Mouse (Mus musculus) neural tube, embryonic 13.5 days (tissue): ENCODE results near the gene Gfm2. TPM values are rescaled to one million over a fixed set of nuclear protein-coding genes. Genes with fewer than 3 reads are reported as not detected.
A peak's percentile ranks its signal among the peaks of the same experiment; 100 is the strongest.
"Not testable (repeated sequence)": the region's sequence is repeated elsewhere in the genome, so short reads cannot be mapped to it uniquely, and the experiment has no call there.

ENCODE experiments used
- ATAC-seq: fragments of 200-750 bp; cut with Nextera tagmentation; 2 replicates; pipeline ENCODE4 v1.8.0; 2017; ENCODE audit warnings: low read depth, mild to moderate bottlenecking, moderate TSS enrichment, moderate library complexity
- H3K27ac ChIP-seq: fragments of 300-500 bp; sonication (generic); replicated peaks from 2 replicates; pipeline ENCODE4 v1.5.1; 2015; ENCODE audit warnings: moderate library complexity, mild to moderate bottlenecking, inconsistent platforms
- H3K27me3 ChIP-seq: fragments of 300-500 bp; sonication (generic); 2 replicates; pipeline ENCODE4 v1.6.1; 2015; ENCODE audit warnings: mild to moderate bottlenecking, inconsistent platforms
- H3K36me3 ChIP-seq: fragments of 300-500 bp; sonication (generic); 2 replicates; pipeline ENCODE4 v1.6.1; 2015; ENCODE audit warnings: mild to moderate bottlenecking, inconsistent platforms
- H3K4me1 ChIP-seq: fragments of 300-500 bp; sonication (generic); replicated peaks from 2 replicates; pipeline ENCODE4 v1.6.1; 2015; ENCODE audit warnings: inconsistent platforms
- H3K4me2 ChIP-seq: fragments of 300-500 bp; sonication (generic); 2 replicates; pipeline ENCODE4 v1.6.1; 2015; ENCODE audit warnings: inconsistent platforms, mild to moderate bottlenecking, moderate library complexity
- H3K4me3 ChIP-seq: fragments of 300-500 bp; sonication (generic); 2 replicates; pipeline ENCODE4 v1.5.1; 2015; ENCODE audit warnings: mild to moderate bottlenecking, inconsistent platforms
- H3K9ac ChIP-seq: fragments of 300-500 bp; sonication (generic); 2 replicates; pipeline ENCODE4 v1.6.1; 2015; ENCODE audit warnings: moderate library complexity, mild to moderate bottlenecking, inconsistent platforms
- H3K9me3 ChIP-seq: fragments of 300-500 bp; sonication (generic); 2 replicates; pipeline ENCODE4 v1.6.1; 2016; ENCODE audit warnings: inconsistent platforms
- WGBS: fragments of 180-500 bp; shearing (Covaris S2); methylation state at CpG from one replicate; pipeline ENCODE4 v1.1.7; 2015; 5-methylcytosine and 5-hydroxymethylcytosine counted together
- polyA plus RNA-seq: library from polyadenylated mRNA; unstranded; fragments of >200 nt; fragmentation: Nextera tagmentation; extraction: Ambion mirVana; gene quantifications from 2 replicates; pipeline ENCODE4 v1.2.1, GENCODE M21; 2015

Gfm2 gene
- 32.7 and 33.3 TPM in 2 replicates for polyA plus RNA-seq

DNA sequence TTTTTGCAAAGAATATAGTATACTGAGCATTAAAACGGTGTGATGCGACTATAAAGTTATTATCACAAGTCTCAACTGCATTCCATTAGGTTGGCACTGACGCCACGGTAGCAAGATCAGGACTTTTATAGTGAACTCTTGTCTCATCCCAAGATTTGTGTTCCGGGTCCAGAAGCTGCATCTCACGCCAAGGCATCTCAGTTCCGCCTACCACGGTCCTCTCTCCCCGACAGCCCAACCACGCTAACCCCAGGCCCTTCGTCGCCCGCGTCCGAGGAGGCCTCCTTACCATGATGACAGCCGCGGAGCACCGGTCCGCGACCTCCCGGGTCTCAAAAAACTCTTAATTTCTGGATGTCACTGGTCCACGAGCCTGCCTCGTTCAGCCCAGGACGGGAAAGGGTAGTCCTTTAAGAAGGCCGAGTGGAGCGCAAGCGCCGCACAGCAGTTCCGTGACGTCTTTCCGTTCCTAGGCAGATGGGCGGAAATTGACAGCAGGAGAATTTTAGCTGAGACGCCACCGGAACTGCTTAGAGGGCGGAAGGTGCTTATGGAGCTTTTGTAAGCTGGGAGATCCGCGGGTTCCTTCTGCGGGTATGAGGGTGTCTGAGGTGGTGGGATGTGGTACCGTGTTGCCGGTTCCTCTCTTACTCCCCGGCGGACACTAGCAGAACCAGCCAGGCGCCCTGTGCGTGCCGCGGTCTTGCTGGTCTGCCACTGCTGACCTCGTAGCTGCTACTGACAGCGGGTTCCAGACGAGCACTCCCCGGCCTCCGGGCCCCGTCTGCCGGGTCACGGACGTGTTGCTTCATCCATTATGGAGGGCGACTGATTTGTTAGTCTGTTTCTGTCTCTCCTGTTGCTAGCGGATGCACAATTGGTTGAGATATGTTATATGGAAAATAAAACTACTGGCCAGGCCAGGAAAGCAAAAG lies at the start of gene Gfm2, which contains the start of gene Nsa2:
Gene Gfm2, plus strand, starts transcription at position 472 of the 935 bp plus-strand sequence.
Gene Nsa2, minus strand, starts transcription at position 472 of the 935 bp plus-strand sequence.
- Histone ChIP-seq H3K4me1 (peaks cover 18% of the 10 kb centered on the region), H3K27me3 (no peaks in the 10 kb centered on the region), H3K9me3 (no peaks in the 10 kb centered on the region), H3K4me3 (peak within 1 kb of the TSS; percentile 92), H3K4me2 (peak within 1 kb of the TSS; percentile 80), H3K36me3 (peaks cover 28% of the 10 kb centered on the region), H3K9ac (peak within 1 kb of the TSS; percentile 93), H3K27ac (peak within 1 kb of the TSS; percentile 93)
- ATAC-seq: peak; percentile 98
- WGBS: under 1% methylated on average over 57 of the region's 57 CpGs

DNA sequence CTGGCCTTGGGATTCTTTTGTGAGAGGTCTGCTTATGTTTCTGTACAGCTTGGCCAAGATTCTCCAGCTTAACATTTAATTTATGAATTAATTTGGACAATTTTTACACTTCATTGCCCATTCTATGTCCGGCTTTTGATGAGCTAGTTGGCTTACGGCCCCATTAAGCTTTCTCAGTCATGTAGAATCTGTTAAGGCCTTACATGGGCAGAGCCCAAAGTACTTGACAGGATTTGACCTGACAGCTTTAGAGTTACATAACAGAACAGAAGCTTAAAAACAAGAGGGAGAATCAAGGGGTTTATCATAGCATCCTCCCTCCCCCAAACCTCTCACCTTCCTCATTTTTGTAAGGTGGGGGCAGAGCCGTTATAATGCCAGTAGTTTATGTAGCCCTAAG lies 49.6 kb upstream of the Gfm2 start:
- ATAC-seq: no peak
- WGBS: 81% methylated on average over 3 of the region's 3 CpGs

DNA sequence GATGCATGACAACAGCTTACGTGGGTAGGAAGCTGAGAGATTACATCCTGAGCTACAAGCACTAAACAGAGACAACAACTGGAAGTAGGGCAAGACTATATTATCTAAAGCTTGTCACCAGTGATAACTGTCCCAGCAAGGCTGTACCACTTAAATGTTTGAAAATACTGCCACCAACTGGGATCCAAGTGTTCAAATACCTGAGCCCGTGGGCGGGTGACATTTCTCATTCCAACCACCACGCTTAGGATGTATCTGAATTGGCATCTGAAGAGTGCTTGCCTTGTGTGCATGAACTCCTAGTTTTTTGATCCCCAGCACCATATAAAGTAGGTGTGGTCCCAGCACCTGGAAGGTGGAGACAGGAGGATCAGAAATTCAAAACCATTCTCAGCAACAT lies 42.0 kb upstream of the Gfm2 start:
- no peak overlapping the region for H3K4me3 ChIP-seq
- WGBS: 93% methylated on average over 4 of the region's 4 CpGs
- no peaks in the 10 kb centered on the region for H3K27me3 ChIP-seq

More for the DNA sequence above, 49.6 kb upstream of the Gfm2 start:
- Histone ChIP-seq H3K4me2 (no peak overlapping the region), H3K9ac (no peak overlapping the region), H3K27me3 (no peaks in the 10 kb centered on the region), H3K4me1 (no peaks in the 10 kb centered on the region), H3K36me3 (no peaks in the 10 kb centered on the region), H3K4me3 (no peak overlapping the region), H3K27ac (no peak overlapping the region), H3K9me3 (no peaks in the 10 kb centered on the region)

DNA sequence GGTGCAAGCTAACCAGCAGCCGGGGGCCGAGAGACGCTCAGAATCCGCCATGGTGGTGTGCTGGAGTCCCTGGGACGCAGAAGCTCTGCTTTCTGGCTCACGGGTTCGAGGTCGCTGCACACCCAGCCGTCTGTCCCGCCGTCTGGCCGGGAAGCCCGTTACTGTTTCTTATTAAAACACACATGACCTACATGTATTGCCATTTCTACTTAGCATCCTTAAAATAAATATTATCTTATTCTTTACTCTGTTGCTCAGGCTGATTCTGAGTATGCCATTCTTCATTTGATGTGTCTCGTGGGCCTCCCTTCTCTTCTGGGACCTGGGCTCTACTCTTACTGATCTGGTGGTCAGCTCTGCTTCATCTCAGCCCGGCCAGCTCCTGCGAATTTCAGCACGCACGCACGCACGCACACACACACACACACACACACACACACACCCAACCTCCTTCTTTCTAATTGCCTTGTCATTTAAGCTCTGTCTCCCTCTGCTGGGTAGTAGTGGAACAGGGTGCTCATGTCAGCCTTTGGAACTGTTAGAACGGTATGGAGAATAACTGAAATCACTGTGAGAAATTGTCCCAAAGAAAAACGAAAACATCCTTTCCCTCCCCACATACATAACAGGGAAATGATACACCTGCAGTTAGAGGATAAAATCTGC lies 38.4 kb upstream of the Gfm2 start, which contains the start of gene Gm6169:
Gene Gm6169, minus strand, starts transcription at position 51 of the 666 bp plus-strand sequence.
- Histone ChIP-seq H3K9me3 (no peaks in the 10 kb centered on the region), H3K27ac (no peak within 1 kb of the TSS), H3K4me3 (no peak within 1 kb of the TSS), H3K4me2 (no peak within 1 kb of the TSS), H3K36me3 (peaks cover 10% of the 10 kb centered on the region; the same call in 1 of the 2 replicates), H3K27me3 (no peaks in the 10 kb centered on the region), H3K9ac (no peak within 1 kb of the TSS), H3K4me1 (no peaks in the 10 kb centered on the region)
- no peak; the same call in 1 of the 2 replicates for ATAC-seq
- 80% methylated on average over 22 of the region's 22 CpGs for WGBS

More for the DNA sequence above, 42.0 kb upstream of the Gfm2 start:
- no peak for ATAC-seq
- Histone ChIP-seq H3K9ac (no peak overlapping the region), H3K27ac (no peak overlapping the region), H3K4me1 (no peaks in the 10 kb centered on the region), H3K4me2 (no peak overlapping the region), H3K9me3 (no peaks in the 10 kb centered on the region), H3K36me3 (peaks cover 19% of the 10 kb centered on the region)

DNA sequence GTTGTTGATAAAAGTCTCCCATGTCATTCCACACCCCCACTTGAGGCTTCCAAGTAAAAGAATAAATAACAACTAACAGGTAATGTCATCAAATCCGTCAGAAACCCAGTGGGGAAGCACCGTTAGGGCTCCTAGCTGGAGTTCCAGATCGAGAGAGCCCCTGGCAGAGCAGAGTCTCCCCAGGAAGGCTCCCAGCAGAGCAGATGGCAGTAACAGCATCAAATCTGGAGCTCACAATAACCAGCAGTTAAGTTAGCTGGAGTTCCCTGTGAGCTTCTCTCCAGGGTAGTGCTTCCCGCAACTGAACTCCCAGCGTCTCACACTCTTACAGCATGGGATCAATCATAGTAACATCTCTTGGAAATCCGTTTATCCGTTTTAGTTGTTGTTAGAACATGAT lies 32.7 kb upstream of the Gfm2 start:
- Histone ChIP-seq H3K27me3 (no peaks in the 10 kb centered on the region), H3K27ac (no peak overlapping the region), H3K36me3 (peaks cover 10% of the 10 kb centered on the region), H3K9ac (no peak overlapping the region), H3K9me3 (no peaks in the 10 kb centered on the region), H3K4me1 (no peaks in the 10 kb centered on the region), H3K4me3 (no peak overlapping the region), H3K4me2 (no peak overlapping the region)
- WGBS: 78% methylated on average over 7 of the region's 7 CpGs
- ATAC-seq: no peak

DNA sequence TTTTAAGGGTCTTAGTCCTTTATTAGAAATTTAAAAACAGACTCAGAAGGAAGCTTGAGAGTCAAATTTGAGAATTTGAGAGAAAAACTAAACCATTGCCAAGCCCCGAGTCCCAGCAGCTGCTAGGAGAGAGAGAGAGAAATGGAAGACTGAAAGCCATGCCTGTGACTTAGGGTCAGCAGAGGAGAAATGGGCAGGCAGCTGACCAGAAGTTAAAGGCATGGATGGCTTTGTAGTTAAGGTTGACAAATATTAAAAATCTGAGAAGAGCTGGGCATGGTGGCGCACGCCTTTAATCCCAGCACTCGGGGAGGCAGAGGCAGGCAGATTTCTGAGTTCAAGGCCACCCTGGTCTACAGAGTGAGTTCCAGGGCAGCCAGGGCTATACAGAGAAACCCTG lies 30.0 kb upstream of the Gfm2 start:
- H3K9me3 ChIP-seq, H3K27me3 ChIP-seq, H3K4me1 ChIP-seq, H3K9ac ChIP-seq, ATAC-seq, H3K27ac ChIP-seq, H3K4me2 ChIP-seq, H3K4me3 ChIP-seq: not testable (repeated sequence)
- H3K36me3 ChIP-seq: peaks cover 23% of the 10 kb centered on the region
- 92% methylated on average over 4 of the region's 4 CpGs for WGBS

DNA sequence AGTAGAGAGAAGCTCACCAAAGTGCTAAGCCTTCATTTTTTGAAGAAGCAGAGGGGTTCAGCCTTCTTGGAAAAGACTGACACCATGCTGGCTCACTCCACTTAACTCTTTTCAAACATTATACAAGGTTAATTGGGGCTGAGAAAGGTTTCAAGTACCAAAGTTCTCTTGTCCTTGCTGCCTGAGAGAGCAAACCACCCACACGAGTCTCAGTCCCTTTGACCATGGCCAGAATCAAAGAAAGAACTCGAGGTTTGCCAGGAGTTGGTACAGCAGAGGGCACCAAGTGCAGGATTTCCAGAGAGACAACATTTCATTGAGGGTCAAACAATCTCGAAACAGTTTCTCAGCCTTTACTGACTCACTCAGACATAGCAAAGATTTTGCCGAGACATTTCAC lies 28.7 kb upstream of the Gfm2 start:
- Histone ChIP-seq H3K27ac (no peak overlapping the region), H3K36me3 (peaks cover 29% of the 10 kb centered on the region), H3K9me3 (no peaks in the 10 kb centered on the region), H3K27me3 (no peaks in the 10 kb centered on the region), H3K4me1 (no peaks in the 10 kb centered on the region), H3K4me3 (no peak overlapping the region), H3K4me2 (no peak overlapping the region), H3K9ac (no peak overlapping the region)
- ATAC-seq: no peak
- WGBS: 81% methylated on average over 4 of the region's 4 CpGs

DNA sequence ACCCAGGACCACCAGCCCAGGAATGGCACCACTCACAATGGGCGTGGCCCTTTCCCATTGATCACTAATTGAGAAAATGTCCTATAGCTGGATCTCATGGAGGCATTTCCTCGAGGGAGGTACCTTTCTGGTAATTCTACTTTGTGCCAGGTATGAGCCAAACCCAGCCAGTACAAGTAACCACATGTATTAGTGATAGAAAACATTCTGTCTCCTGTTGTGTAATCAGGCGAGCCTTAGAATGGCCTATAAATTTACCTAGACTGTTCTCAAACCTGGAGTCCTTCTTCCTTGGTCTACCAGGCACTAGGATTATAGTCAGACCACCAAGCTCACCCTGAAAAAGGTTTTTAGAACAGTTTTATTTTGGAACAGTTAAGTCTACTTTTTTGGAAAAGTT lies 16.4 kb upstream of the Gfm2 start:
- no peak overlapping the region for H3K4me2 ChIP-seq
- 75% methylated on average over 3 of the region's 3 CpGs for WGBS
- ATAC-seq: no peak
- no peak overlapping the region for H3K4me3 ChIP-seq
- H3K36me3 ChIP-seq: peaks cover 56% of the 10 kb centered on the region
- H3K9ac ChIP-seq: no peak overlapping the region
- no peak overlapping the region for H3K27ac ChIP-seq
- no peaks in the 10 kb centered on the region for H3K27me3 ChIP-seq
- H3K4me1 ChIP-seq: no peaks in the 10 kb centered on the region
- no peaks in the 10 kb centered on the region for H3K9me3 ChIP-seq

DNA sequence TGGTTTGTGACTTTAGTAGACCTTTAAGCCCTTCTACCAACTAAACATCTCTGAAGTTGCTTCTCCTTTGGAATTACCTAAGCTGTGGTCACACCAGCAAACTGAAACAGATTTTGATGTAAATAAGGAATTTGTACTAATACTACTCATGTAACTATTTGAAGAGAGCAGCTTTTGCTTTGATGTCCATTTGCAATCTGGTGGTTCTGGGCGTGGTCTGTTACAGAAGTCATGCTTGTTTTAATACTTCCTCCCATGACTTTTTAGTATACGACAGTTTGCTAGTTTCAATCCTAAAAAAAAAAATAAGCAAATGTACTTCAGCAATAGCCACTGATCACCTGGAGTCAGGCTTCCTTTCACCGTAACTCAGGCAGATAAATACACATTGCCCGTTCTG lies 8.1 kb upstream of the Gfm2 start:
- ATAC-seq, H3K27me3 ChIP-seq, H3K4me3 ChIP-seq, H3K4me1 ChIP-seq, H3K9me3 ChIP-seq, H3K27ac ChIP-seq, H3K9ac ChIP-seq, H3K4me2 ChIP-seq: not testable (repeated sequence)
- H3K36me3 ChIP-seq: peaks cover 32% of the 10 kb centered on the region
- 98% methylated on average over 4 of the region's 4 CpGs for WGBS

DNA sequence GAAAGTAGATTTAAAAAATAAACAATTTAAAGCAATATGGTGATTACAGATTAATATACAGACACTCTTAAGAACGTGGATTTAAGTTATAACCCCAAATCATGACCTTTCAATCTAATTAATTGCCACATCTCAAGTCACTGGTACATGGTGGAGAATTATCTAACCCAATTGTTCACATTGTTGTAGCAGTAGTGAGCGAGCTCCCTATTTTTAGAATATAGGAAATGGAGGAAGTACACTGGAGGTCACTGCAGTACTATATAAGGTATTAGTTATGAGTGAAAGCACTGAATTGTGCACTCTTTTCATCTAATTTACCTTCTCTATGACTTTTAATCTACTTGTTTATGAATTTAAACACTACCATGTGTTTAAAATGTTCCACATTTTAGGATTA lies 7.3 kb upstream of the Gfm2 start:
- H3K4me2 ChIP-seq, H3K9me3 ChIP-seq, H3K4me3 ChIP-seq, H3K9ac ChIP-seq, H3K4me1 ChIP-seq, H3K27me3 ChIP-seq, ATAC-seq, H3K27ac ChIP-seq: not testable (repeated sequence)
- peaks cover 39% of the 10 kb centered on the region for H3K36me3 ChIP-seq
- WGBS: no CpG with 5 or more reads among the region's 2 CpGs

DNA sequence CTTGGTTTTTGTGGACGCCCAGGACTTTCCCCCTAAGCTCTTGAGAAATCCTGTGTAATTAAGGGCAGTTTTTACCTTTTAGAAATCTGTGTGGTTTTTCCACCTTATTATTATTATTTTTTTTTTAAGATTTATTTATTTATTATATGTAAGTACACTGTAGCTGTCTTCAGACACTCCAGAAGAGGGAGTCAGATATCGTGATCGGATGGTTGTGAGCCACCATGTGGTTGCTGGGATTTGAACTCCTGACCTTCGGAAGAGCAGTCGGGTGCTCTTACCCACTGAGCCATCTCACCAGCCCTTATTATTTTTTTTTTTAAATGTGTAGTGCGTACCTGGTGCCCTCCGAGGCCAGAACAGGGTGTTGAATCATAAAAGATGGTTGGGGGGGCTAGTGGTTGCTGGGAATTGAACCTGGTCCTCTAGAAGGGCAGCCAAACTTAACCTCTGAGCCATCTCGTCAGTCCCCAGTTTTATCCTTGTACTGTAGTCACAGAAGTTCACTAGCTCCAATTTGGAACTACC lies 731 bp downstream of the Gfm2 start:
- H3K9ac ChIP-seq: peak overlapping the region; percentile 93

DNA sequence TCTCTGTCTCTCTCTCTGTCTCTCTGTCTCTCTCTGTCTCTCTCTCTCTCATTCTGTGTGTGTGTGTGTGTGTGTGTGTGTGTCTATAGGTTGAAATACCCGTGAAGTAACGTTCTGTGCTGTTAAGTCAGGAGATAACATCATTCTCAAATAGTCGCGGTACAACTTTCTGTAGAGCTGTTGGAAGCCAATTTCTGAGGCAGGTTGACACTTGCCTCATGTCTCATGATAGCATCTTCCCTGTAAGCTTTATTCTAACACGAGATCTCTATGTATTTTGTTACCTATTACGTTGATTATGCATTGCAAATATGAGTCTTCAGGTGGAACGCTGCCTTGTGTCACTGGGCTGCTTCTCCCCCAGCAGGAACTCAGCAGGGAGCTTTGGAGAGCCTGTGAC lies 4.6 kb downstream of the Gfm2 start:
- Histone ChIP-seq H3K27me3 (no peaks in the 10 kb centered on the region), H3K36me3 (peaks cover 38% of the 10 kb centered on the region), H3K9me3 (no peaks in the 10 kb centered on the region), H3K9ac (no peak overlapping the region), H3K4me3 (no peak overlapping the region), H3K4me1 (peaks cover 10% of the 10 kb centered on the region), H3K4me2 (no peak overlapping the region), H3K27ac (no peak overlapping the region)
- 93% methylated on average over 7 of the region's 7 CpGs for WGBS
- no peak for ATAC-seq

More for the DNA sequence above, 731 bp downstream of the Gfm2 start:
- H3K4me2 ChIP-seq: peak overlapping the region; percentile 80
- 32% methylated on average over 8 of the region's 8 CpGs for WGBS
- not testable (repeated sequence) for H3K9me3 ChIP-seq, H3K27me3 ChIP-seq
- H3K4me3 ChIP-seq: peak overlapping the region; percentile 92
- H3K4me1 ChIP-seq: peaks cover 18% of the 10 kb centered on the region
- H3K27ac ChIP-seq: peak overlapping the region; percentile 93
- ATAC-seq: peak; percentile 24; the same call in 1 of the 2 replicates
- H3K36me3 ChIP-seq: peaks cover 31% of the 10 kb centered on the region
